Mouse (Mus musculus) lung, adult 2 months (tissue): ENCODE results near the gene Gpr137b.
"Not testable (repeated sequence)": the region's sequence is repeated elsewhere in the genome, so short reads cannot be mapped to it uniquely, and the experiment has no call there.

Source experiments
- CTCF ChIP-seq: fragments of 200-500 bp; IDR thresholded peaks from 2 replicates; pipeline ENCODE4 v1.5.1; 2011; ENCODE audit warnings: mild to moderate bottlenecking, low read length, control low read depth; ENCODE audit not compliant: insufficient read depth
- POLR2A ChIP-seq: fragments of 200-500 bp; IDR thresholded peaks from 2 replicates; pipeline ENCODE4 v1.6.1; 2011; ENCODE audit warnings: low read depth, mild to moderate bottlenecking, control low read depth, low read length, borderline replicate concordance; ENCODE audit errors: extremely low read depth

DNA sequence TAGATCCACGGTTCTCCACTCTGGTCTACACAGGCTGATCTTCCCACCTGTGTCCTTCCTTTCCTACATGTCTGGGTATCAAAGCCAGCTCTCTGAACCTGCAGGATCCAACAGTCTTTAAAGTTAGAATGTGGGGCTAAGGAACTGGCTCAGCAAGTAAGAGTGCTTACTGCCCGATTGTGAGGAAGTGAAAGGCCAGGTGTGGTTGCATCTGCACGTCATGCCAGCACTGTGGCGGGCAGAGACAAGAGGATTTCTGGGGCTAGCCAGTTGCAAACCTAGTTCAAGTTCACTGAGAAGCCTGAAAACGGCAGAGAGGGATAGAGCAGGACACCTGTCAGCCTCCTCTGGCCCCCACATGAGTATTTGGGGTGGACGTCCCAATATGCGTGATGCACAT lies 22.4 kb downstream of the Gpr137b start:
- not testable (repeated sequence) for TF ChIP-seq CTCF, POLR2A
